Mouse (Mus musculus) hematopoietic multipotent progenitor cell, adult 10-12 weeks (in vitro differentiated cells): ENCODE results near the gene Rhox9. TPM values are rescaled to one million over a fixed set of nuclear protein-coding genes. Genes with fewer than 3 reads are reported as not detected.

Experiments
- polyA plus RNA-seq: library from polyadenylated mRNA; stranded (reverse); fragments of >175 nt; gene quantifications from 2 replicates; pipeline ENCODE4 v1.2.3, GENCODE M21; 2012; ENCODE audit warnings: low replicate concordance

Gene Rhox9
- 0.07 TPM in 1 of 2 replicates, not detected in the other for polyA plus RNA-seq

GRCm38 (mm10) chrX:37901670-37902069 is at the start of gene Rhox9:
TSS of gene Rhox9 (minus strand) at chrX:37901770.

GRCm38 (mm10) chrX:37897132-37897531 is 4.4 kb downstream of the Rhox9 start, which contains the start of gene Rhox7b:
TSS of gene Rhox7b (minus strand) at chrX:37897232.

GRCm38 (mm10) chrX:37878844-37879243 is 22.7 kb downstream of the Rhox9 start, which contains the start of gene Rhox8:
TSS of gene Rhox8 (minus strand) at chrX:37878944.

Other genes with a start within 250 kb of the Rhox9 start
- gene Rhox3h, start 233.0 kb downstream of the Rhox9 start, polyA plus RNA-seq: not detected in 2 replicates
- not detected in 2 replicates for gene Rhox2h, start 228.5 kb downstream of the Rhox9 start, polyA plus RNA-seq
- 0.21 TPM in 1 of 2 replicates, not detected in the other for gene Rhox5, start 96.9 kb downstream of the Rhox9 start, polyA plus RNA-seq
- gene Rhox6, start 74.9 kb downstream of the Rhox9 start, polyA plus RNA-seq: not detected in 2 replicates
- gene Rhox7a, start 70.1 kb downstream of the Rhox9 start, polyA plus RNA-seq: not detected in 2 replicates
- gene Rhox8, start 22.8 kb downstream of the Rhox9 start, polyA plus RNA-seq: not detected in 2 replicates
- gene Rhox7b, start 4.5 kb downstream of the Rhox9 start, polyA plus RNA-seq: not detected in 2 replicates
- gene Btg1-ps1, start 117.0 kb upstream of the Rhox9 start, polyA plus RNA-seq: not detected in 2 replicates
- not detected in 2 replicates for gene Btg1-ps2, start 141.3 kb upstream of the Rhox9 start, polyA plus RNA-seq
- gene Rhox10, start 164.7 kb upstream of the Rhox9 start, polyA plus RNA-seq: not detected in 2 replicates
- gene Rhox11, start 183.4 kb upstream of the Rhox9 start, polyA plus RNA-seq: not detected in 2 replicates
- not detected in 2 replicates for gene Rhox12, start 209.1 kb upstream of the Rhox9 start, polyA plus RNA-seq
- not detected in 2 replicates for gene Rhox13, start 219.4 kb upstream of the Rhox9 start, polyA plus RNA-seq